Mouse (Mus musculus): ENCODE measurements around the gene Plekhb2.

Plekhb2 gene
- long read RNA-seq, experiment 1, transcript Plekhb2-201 (8 exons, 3,279 nt), result major isoform, 89 of 106 reads
- long read RNA-seq, experiment 1, partial matches to known transcripts, result 2 of 106 reads
- long read RNA-seq, experiment 1, other reads (novel, unspliced or antisense), result 15 of 106 reads
- long read RNA-seq, experiment 2, full-length matches to known transcripts, result 74 of 91 reads
- long read RNA-seq, experiment 2, partial matches to known transcripts, result 12 of 91 reads
- long read RNA-seq, experiment 2, other reads (novel, unspliced or antisense), result 5 of 91 reads

GRCm38 (mm10) chr1:34849745-34850342 lies at the start of gene Plekhb2:
Gene Plekhb2, plus strand, starts transcription at chr1:34849976.
- intact Hi-C loops (cut with DNase I), result no loop called here

- intact Hi-C loops (cut with DNase I), result no loop called here
Observed at GRCm38 (mm10) chr1:34801616-34802289, 48.0 kb upstream of the Plekhb2 start.

GRCm38 (mm10) chr1:34802290-34802642 lies 47.5 kb upstream of the Plekhb2 start:
- intact Hi-C loops (cut with DNase I), result no loop called here

- intact Hi-C loops (cut with DNase I), result no loop called here
Observed at GRCm38 (mm10) chr1:34804863-34805262, 44.9 kb upstream of the Plekhb2 start.

- intact Hi-C loops (cut with DNase I), result no loop called here
Observed at GRCm38 (mm10) chr1:34805931-34806520, 43.8 kb upstream of the Plekhb2 start.

GRCm38 (mm10) chr1:34808445-34808844 lies 41.3 kb upstream of the Plekhb2 start:
- intact Hi-C loops (cut with DNase I), result no loop called here

GRCm38 (mm10) chr1:34810293-34810692 lies 39.5 kb upstream of the Plekhb2 start:
- intact Hi-C loops (cut with DNase I), result no loop called here

- intact Hi-C loops (cut with DNase I), result no loop called here
Observed at GRCm38 (mm10) chr1:34811035-34811434, 38.7 kb upstream of the Plekhb2 start.

- intact Hi-C loops (cut with DNase I), result no loop called here
Observed at GRCm38 (mm10) chr1:34811581-34811980, 38.2 kb upstream of the Plekhb2 start.

GRCm38 (mm10) chr1:34812407-34813247 lies 37.1 kb upstream of the Plekhb2 start:
- intact Hi-C loops (cut with DNase I), result no loop called here

GRCm38 (mm10) chr1:34815843-34816242 lies 33.9 kb upstream of the Plekhb2 start:
- intact Hi-C loops (cut with DNase I), result no loop called here

- intact Hi-C loops (cut with DNase I), result no loop called here
Observed at GRCm38 (mm10) chr1:34819225-34819910, 30.4 kb upstream of the Plekhb2 start.

GRCm38 (mm10) chr1:34821411-34821810 lies 28.4 kb upstream of the Plekhb2 start:
- intact Hi-C loops (cut with DNase I), result no loop called here

GRCm38 (mm10) chr1:34822003-34822402 lies 27.8 kb upstream of the Plekhb2 start:
- intact Hi-C loops (cut with DNase I), result no loop called here

- intact Hi-C loops (cut with DNase I), result no loop called here
Observed at GRCm38 (mm10) chr1:34822746-34823145, 27.0 kb upstream of the Plekhb2 start.

- intact Hi-C loops (cut with DNase I), result no loop called here
Observed at GRCm38 (mm10) chr1:34823353-34823752, 26.4 kb upstream of the Plekhb2 start.

GRCm38 (mm10) chr1:34824208-34824607 lies 25.6 kb upstream of the Plekhb2 start:
- intact Hi-C loops (cut with DNase I), result no loop called here

- intact Hi-C loops (cut with DNase I), result no loop called here
Observed at GRCm38 (mm10) chr1:34825909-34826308, 23.9 kb upstream of the Plekhb2 start.

- intact Hi-C loops (cut with DNase I), result no loop called here
Observed at GRCm38 (mm10) chr1:34827900-34828299, 21.9 kb upstream of the Plekhb2 start.

- intact Hi-C loops (cut with DNase I), result no loop called here
Observed at GRCm38 (mm10) chr1:34828528-34829294, 21.1 kb upstream of the Plekhb2 start.

Measured in adrenal gland (tissue).